Mouse (Mus musculus) bone marrow macrophage, adult 2 months (primary cell): ENCODE measurements around the gene Cped1.

Source experiments
- CTCF ChIP-seq: IDR thresholded peaks from 2 replicates; pipeline ENCODE4 v1.5.1; 2012; ENCODE audit warnings: low read depth, mild to moderate bottlenecking, low read length, moderate library complexity
- POLR2A ChIP-seq: IDR thresholded peaks from 2 replicates; pipeline ENCODE4 v1.6.1; 2012; ENCODE audit warnings: mild to moderate bottlenecking, low read depth, low read length, borderline replicate concordance

DNA sequence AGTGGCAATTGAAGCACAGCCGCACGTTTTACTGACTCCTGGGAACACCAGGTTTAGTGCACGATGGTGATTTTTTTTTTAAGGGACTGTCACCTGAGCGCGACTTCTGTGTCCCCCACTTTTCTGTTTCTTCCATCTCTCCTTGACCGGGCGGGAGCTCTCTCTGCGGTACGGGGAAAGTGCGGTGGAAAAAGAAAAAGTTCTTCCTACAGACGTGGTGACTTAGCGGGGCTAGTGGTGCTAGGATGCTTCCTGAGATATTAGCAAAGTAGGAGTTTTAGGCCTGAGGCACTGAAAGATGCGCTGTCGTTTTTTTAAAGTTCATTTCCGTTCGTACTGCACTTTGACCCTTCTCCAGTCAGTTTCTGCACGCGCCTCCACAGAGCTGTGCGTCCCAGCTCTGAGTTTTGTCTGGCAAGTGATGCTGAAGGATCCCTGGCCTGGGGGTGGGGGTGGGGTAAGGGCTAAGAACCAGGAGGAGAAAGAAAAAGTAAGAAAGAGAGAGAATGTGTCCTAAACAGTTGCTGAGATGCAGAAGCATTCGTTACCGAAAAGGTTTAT is 303.8 kb downstream of the Cped1 start:
- TF ChIP-seq CTCF, result no peak
- no peak for TF ChIP-seq POLR2A
